Mouse (Mus musculus) lung, embryonic 16.5 days (tissue): ENCODE data around the gene Npffr2. TPM values are rescaled to one million over a fixed set of nuclear protein-coding genes. Genes with fewer than 3 reads are reported as not detected.

Experiments used
- ATAC-seq: fragments of 200-750 bp; cut with Nextera tagmentation; 2 replicates; pipeline ENCODE4 v1.8.0; 2017; ENCODE audit warnings: low read depth, mild to moderate bottlenecking, moderate library complexity
- H3K27ac ChIP-seq: fragments of 300-500 bp; sonication (generic); 2 replicates; pipeline ENCODE4 v1.5.1; 2014; ENCODE audit warnings: mild to moderate bottlenecking, control low read depth, low read length
- H3K27me3 ChIP-seq: fragments of 300-500 bp; sonication (generic); 2 replicates; pipeline ENCODE4 v1.6.1; 2014; ENCODE audit warnings: low read depth, low read length, mixed read lengths; ENCODE audit not compliant: control insufficient read depth, insufficient read depth
- H3K36me3 ChIP-seq: fragments of 300-500 bp; sonication (generic); 2 replicates; pipeline ENCODE4 v1.6.1; 2014; ENCODE audit warnings: low read length; ENCODE audit not compliant: control insufficient read depth, insufficient read depth
- H3K4me1 ChIP-seq: fragments of 300-500 bp; sonication (generic); replicated peaks from 2 replicates; pipeline ENCODE4 v1.6.1; 2014; ENCODE audit warnings: low read length, mixed read lengths; ENCODE audit not compliant: control insufficient read depth, insufficient read depth
- H3K4me2 ChIP-seq: fragments of 300-500 bp; sonication (generic); 2 replicates; pipeline ENCODE4 v1.6.1; 2014; ENCODE audit warnings: low read depth, low read length, control low read depth
- H3K4me3 ChIP-seq: fragments of 300-500 bp; sonication (generic); 2 replicates; pipeline ENCODE4 v1.5.1; 2014; ENCODE audit warnings: mild to moderate bottlenecking, low read length, control low read depth
- H3K9ac ChIP-seq: fragments of 300-500 bp; sonication (generic); 2 replicates; pipeline ENCODE4 v1.6.1; 2014; ENCODE audit warnings: low read length, control low read depth
- H3K9me3 ChIP-seq: fragments of 300-500 bp; sonication (generic); 2 replicates; pipeline ENCODE4 v1.6.1; 2016; ENCODE audit warnings: low read length; ENCODE audit not compliant: control insufficient read depth
- WGBS: fragments of 180-500 bp; shearing (Covaris S2); extraction: QIAGEN DNeasy Blood & Tissue Kit; methylation state at CpG from one replicate; pipeline ENCODE4 v1.1.7; 2014; 5-methylcytosine and 5-hydroxymethylcytosine counted together
- polyA plus RNA-seq: library from polyadenylated mRNA; unstranded; fragments of >200 nt; fragmentation: Nextera tagmentation; extraction: Ambion mirVana; gene quantifications from 2 replicates; pipeline ENCODE4 v1.2.1, GENCODE M21; 2015

Npffr2 gene
- not detected in 2 replicates for polyA plus RNA-seq

DNA sequence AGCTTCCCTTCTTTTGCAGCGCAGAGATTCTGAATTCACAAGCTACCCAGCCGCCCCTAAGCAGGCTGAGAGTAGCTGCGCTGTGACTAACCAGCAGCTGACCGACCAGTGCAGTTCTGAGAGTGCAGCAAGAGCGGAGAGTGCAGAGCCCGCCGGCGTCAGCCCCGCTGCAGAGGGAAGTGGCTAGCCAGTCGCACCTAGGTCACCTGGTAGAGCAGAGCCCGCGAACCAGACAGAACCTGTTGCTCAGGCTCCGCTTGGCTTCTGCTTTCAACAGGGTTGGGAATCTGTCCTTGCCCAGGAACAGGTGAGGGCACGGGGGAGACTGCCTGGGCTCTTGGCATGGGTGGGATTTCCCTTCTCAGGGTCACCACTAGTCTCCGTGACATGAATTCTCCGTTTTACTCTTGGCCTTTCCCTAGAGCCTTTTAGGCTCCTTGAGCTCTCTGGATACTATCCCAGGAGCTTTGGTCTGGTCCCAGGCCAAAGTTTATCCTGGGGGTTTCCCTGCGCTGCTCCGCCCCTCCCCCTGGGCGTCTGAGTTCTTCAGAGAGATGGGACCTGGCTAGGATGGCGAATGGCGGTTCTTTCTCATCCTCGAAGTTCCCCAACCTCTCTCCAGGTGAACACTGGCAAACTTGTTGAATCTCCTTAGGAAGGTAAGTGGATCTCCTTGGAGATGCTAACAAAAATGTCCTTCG lies at the start of gene Npffr2:
TSS of gene Npffr2 (plus strand) at position 552 of the 701 bp plus-strand sequence.
- H3K27me3 ChIP-seq, result peaks cover 3% of the 10 kb centered on the region; the same call in 1 of the 2 replicates
- H3K4me2 ChIP-seq, result peak within 1 kb of the TSS; percentile 66
- peak within 1 kb of the TSS; percentile 46 for H3K9ac ChIP-seq
- H3K27ac ChIP-seq, result no peak within 1 kb of the TSS
- H3K4me1 ChIP-seq, result peaks cover 7% of the 10 kb centered on the region
- 5% methylated on average over 23 of the region's 23 CpGs for WGBS
- peak; percentile 89 for ATAC-seq
- no peaks in the 10 kb centered on the region for H3K9me3 ChIP-seq
- H3K4me3 ChIP-seq, result peak within 1 kb of the TSS; percentile 40
- H3K36me3 ChIP-seq, result no peaks in the 10 kb centered on the region

DNA sequence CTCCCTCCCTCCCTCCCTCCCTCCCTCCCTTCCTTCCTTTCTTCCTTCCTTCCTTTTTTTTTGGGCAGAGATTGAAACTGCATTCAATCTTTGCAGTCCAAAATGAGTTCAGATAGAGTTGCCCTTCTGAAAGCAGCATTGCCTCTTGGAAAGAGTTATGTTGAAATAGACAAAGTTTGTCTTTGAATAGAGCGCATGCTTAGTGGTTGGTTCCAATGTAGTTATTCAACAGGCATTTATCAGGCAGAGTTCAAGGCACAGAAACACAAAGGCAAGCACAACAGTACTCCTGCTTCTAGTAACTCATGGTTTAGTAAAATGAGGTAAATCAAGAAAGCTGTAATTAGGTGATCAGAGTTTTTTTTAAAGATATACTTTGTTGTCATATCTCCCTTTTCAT lies 34.7 kb upstream of the Npffr2 start:
- no peak overlapping the region for H3K27ac ChIP-seq
- H3K9me3 ChIP-seq, result no peaks in the 10 kb centered on the region
- H3K36me3 ChIP-seq, result no peaks in the 10 kb centered on the region
- no peak overlapping the region for H3K4me3 ChIP-seq
- H3K4me1 ChIP-seq, result no peaks in the 10 kb centered on the region
- 95% methylated on average over 1 of the region's 1 CpGs for WGBS
- no peaks in the 10 kb centered on the region for H3K27me3 ChIP-seq
- no peak for ATAC-seq
- H3K4me2 ChIP-seq, result no peak overlapping the region
- H3K9ac ChIP-seq, result no peak overlapping the region

DNA sequence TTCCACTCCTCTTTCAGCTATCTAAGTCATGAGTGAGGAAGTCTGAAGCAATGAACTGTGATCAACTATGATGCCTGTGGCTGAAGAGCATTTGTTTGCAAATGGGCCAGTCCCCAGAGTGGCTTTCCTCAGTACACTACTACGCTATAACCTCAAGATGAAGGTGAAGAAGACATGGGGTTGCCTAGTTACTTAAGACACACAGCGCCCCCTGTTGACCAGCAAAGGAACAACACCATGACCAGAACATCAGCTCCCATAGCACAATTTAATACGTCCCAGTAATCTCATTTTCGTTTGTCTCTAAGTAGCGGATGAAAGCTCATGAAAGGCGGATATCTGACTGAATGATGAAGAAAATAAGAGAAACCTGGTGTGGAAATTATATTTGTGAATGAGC lies 27.0 kb upstream of the Npffr2 start:
- no peak for ATAC-seq
- Histone ChIP-seq H3K27me3 (no peaks in the 10 kb centered on the region), H3K4me3 (no peak overlapping the region), H3K9ac (no peak overlapping the region), H3K4me2 (no peak overlapping the region), H3K27ac (no peak overlapping the region), H3K9me3 (no peaks in the 10 kb centered on the region), H3K36me3 (no peaks in the 10 kb centered on the region), H3K4me1 (no peaks in the 10 kb centered on the region)
- WGBS, result 55% methylated on average over 6 of the region's 6 CpGs

DNA sequence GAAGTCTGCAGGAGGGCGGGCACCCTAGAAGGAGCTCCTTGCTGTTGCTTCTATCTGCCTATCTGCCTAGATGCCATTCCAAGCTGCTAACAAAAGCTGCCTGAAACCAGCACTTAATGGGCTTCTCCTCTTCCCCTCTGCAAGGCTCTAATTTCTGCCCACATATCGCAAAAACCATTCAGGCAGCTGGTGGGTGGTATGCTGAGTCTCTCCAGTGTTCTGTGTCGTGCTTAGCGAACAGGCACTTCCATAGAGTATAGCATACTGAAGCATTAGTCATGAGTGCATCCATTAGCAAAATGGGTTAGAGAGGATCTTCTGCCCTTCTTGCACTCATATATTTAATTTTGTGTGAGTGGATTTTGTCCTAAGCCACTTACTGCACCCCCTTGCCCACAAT lies 8.6 kb upstream of the Npffr2 start:
- Histone ChIP-seq H3K4me1 (no peaks in the 10 kb centered on the region), H3K9me3 (no peaks in the 10 kb centered on the region), H3K4me3 (no peak overlapping the region), H3K36me3 (no peaks in the 10 kb centered on the region), H3K27me3 (no peaks in the 10 kb centered on the region), H3K4me2 (no peak overlapping the region), H3K9ac (no peak overlapping the region), H3K27ac (no peak overlapping the region)
- ATAC-seq, result no peak
- WGBS, result 87% methylated on average over 4 of the region's 4 CpGs

DNA sequence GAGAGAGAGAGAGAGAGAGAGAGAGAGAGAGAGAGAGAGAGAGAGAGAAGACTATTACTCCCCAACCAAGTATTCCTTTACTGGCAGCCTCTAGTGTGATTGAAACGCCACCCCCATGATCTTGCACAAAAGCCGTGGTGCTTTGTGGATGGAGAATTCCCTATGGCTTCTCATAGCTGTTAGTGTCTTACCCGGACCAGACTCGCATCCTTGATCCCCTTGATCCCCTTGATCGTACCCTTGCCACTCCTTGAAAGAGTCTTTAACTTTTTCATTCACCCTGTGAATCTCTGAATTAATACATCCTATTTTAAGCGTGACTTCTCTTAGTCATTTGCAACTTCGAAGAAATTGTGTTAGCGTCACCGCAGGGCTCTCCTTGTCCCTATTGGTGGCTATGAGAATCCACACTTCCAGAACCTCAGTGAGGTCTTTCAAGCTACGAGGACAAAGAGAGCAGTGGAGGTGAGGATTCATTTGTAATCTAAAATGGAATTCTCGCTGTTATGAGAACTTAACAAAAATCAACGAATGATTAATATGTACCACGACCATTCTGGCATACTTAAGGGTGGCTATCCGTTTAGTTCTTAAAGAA lies 949 bp upstream of the Npffr2 start:
- Histone ChIP-seq H3K4me2 (peak overlapping the region; percentile 66), H3K27ac (no peak overlapping the region), H3K27me3 (peaks cover 3% of the 10 kb centered on the region; the same call in 1 of the 2 replicates), H3K4me3 (peak overlapping the region; percentile 40), H3K9me3 (no peaks in the 10 kb centered on the region), H3K9ac (no peak overlapping the region), H3K4me1 (peaks cover 7% of the 10 kb centered on the region), H3K36me3 (no peaks in the 10 kb centered on the region)
- 0 out of 2 replicates have a peak, but pooled peaks have one; percentile 34 for ATAC-seq
- WGBS, result 6% methylated on average over 14 of the region's 14 CpGs

DNA sequence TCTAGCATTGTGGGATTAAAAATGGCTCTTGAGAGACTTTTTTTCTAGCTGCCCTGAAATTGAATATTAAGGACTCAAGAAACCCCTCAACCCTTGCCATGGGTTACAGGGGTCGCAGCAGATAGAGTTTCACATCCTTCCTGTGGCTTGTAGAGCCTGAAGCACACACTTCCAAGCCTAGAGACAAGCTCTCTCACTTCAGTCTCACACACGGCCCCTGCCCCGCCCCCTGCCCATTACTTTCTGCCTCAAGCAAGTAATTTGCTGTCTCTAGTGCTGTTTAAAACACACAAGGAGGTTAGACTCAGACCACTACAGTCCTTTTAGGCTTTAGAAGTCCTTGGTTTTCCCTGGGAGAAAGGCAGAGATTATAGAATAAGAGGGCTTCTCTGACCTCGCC lies 1.7 kb downstream of the Npffr2 start:
- WGBS, result 34% methylated on average over 4 of the region's 4 CpGs
- Histone ChIP-seq H3K9me3 (no peaks in the 10 kb centered on the region), H3K4me3 (no peak overlapping the region)

DNA sequence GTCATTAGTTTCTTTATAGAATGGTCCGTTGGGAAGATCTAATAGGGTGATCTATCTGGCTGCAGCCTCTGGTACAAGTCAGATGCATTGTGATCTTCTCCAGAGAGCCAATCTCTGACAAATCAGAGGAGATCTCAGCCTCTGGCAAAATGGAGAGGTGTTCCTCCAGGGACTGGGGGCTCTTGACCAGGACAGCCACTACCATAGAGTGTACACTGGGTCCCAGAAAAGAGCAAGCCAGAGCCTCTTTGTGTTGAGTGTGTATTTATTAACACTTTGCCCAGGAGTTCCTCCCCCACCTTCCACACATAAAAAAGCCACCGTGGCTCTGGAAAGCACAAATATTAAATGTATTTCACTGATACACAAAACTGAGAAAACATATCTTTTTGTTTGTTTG lies 2.2 kb downstream of the Npffr2 start:
- H3K4me2 ChIP-seq, result no peak overlapping the region
- no peaks in the 10 kb centered on the region for H3K9me3 ChIP-seq
- H3K4me1 ChIP-seq, result peaks cover 7% of the 10 kb centered on the region
- no peak for ATAC-seq
- no peaks in the 10 kb centered on the region for H3K36me3 ChIP-seq
- no peak overlapping the region for H3K4me3 ChIP-seq
- H3K27me3 ChIP-seq, result peaks cover 3% of the 10 kb centered on the region; the same call in 1 of the 2 replicates
- WGBS, result 51% methylated on average over 2 of the region's 2 CpGs
- H3K9ac ChIP-seq, result no peak overlapping the region
- no peak overlapping the region for H3K27ac ChIP-seq

More for the DNA sequence above, 1.7 kb downstream of the Npffr2 start:
- Histone ChIP-seq H3K4me2 (no peak overlapping the region), H3K27me3 (peaks cover 3% of the 10 kb centered on the region; the same call in 1 of the 2 replicates), H3K27ac (no peak overlapping the region), H3K4me1 (peaks cover 7% of the 10 kb centered on the region), H3K36me3 (no peaks in the 10 kb centered on the region), H3K9ac (no peak overlapping the region)
- no peak for ATAC-seq

DNA sequence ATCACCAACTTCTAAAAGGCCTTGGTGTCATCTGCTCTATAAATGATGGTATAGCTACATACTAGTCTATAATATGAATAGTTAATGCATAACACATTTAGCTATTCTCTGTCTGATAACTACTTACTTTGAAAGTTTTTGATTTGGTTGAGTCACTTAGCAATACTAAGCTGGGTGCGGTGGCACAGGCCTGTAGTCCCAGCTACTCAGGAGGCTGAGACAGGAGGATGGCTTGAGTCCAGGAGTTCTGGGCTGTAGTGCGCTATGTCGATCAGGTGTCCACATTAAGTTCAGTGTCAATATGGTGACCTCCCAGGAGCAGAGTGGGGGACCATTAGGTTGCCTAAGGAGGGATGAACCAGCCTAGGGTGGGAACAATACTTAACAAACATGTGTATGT lies 8.8 kb downstream of the Npffr2 start:
- H3K4me1 ChIP-seq, result no peaks in the 10 kb centered on the region
- ATAC-seq, result no peak
- 94% methylated on average over 3 of the region's 3 CpGs for WGBS
- no peak overlapping the region for H3K27ac ChIP-seq
- no peak overlapping the region for H3K9ac ChIP-seq
- H3K27me3 ChIP-seq, result no peaks in the 10 kb centered on the region
- no peaks in the 10 kb centered on the region for H3K9me3 ChIP-seq
- H3K36me3 ChIP-seq, result no peaks in the 10 kb centered on the region
- H3K4me3 ChIP-seq, result no peak overlapping the region
- H3K4me2 ChIP-seq, result no peak overlapping the region

DNA sequence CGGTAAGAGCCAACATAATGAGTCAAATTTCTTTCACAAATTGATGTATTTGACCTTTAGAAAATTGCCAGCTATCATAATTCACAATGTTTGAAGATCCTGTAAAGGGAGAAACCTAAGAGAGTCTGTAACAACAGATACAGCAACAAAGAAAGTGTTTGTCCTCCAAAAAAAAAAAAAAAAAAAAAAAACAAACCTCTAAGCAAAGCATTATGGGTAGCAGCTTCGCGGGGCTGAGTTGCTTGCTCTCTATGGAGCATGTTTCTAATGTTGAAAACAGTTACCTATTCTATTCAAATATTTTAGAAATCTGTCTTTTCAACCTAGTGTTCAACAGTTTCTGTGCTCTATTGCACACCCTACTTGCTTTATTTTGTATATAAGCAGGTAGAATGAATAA lies 15.2 kb downstream of the Npffr2 start:
- H3K27me3 ChIP-seq, result no peaks in the 10 kb centered on the region
- H3K9me3 ChIP-seq, result no peaks in the 10 kb centered on the region
- H3K36me3 ChIP-seq, result no peaks in the 10 kb centered on the region
- H3K4me1 ChIP-seq, result no peaks in the 10 kb centered on the region
- 72% methylated on average over 3 of the region's 3 CpGs for WGBS
- no peak overlapping the region for H3K4me3 ChIP-seq
- H3K27ac ChIP-seq, result no peak overlapping the region
- H3K4me2 ChIP-seq, result no peak overlapping the region
- H3K9ac ChIP-seq, result no peak overlapping the region
- no peak for ATAC-seq
